Mouse (Mus musculus): ENCODE results near the gene Gdf15.

Gdf15 gene

GRCm38 (mm10) chr8:70584606-70585257 is 47.5 kb downstream of the Gdf15 start:
- no peak for DNase-seq (ENCODE audit: low spot score)

- no peak for DNase-seq (ENCODE audit: low spot score)
Observed at GRCm38 (mm10) chr8:70583476-70584387, 48.5 kb downstream of the Gdf15 start.

Measured in T-cell, adult 2 months (primary cell).